Mouse (Mus musculus): Measurements from ENCODE around the gene Gm20815.
"Not testable (repeated sequence)": the region's sequence is repeated elsewhere in the genome, so short reads cannot be mapped to it uniquely, and the experiment has no call there.

Gm20815 gene

GRCm38 (mm10) chrY:8835069-8835468, at the start of gene Gm20815:
Gm20815 (minus strand) TSS chrY:8835169.
- DNase-seq (ENCODE audit: extremely low spot score, low spot score), result not testable (repeated sequence)

Data from neural tube, embryonic 10.5 days (tissue).